Mouse (Mus musculus) skeletal muscle tissue, adult 2 months (tissue): Measurements from ENCODE around the gene Hoxa3.

ENCODE experiments used
- DNase-seq: peaks from one replicate; pipeline ENCODE4 v3.0.0-alpha.2; 2012; ENCODE audit warnings: low read depth, low spot score

Gene Hoxa3

DNA sequence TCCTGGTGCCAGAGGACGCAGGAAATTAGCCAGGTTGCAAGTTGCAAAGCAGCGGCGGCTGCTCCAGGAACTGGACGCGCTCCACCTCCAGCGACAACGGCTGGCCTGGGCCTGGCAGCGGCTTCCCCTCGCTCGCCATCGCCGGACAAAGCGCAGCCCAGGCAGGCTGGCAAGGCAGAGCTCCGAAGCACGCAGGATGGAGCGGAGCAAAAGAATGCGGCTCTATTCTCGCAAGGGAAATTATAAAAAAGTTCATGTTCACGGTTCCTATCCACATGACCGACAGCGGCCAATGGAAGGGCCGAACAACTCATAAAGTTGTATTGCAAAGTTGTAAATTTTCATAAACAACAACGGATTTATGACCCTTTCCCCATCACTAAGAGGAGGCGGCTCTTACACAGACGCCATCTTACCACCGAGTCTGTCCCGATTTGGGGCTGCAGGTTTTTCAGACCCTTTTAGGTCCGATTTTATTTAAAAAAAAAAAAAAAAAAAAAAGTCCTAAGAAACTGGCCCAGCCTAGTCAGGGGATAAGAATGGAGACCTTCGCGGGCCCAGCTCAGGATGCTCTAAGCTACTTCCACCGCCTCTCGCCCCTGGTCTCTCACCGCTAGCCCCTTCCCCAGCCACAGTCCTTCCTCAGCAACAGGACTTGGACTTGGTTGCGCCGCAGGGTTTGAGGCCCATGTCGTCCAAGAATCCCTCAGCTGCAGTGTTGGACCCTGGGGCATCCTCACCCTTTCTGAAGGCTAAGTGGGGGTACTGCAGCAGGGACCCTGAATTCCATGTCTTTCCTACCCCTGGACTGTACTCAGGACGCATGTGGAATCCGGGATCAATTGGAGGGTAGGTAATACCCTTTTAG, at the start of gene Hoxa3, which contains the start of gene Gm28308:
Gene Hoxa3, minus strand, starts transcription at position 218 of the 868 bp plus-strand sequence.
Gene Gm28308, minus strand, starts transcription at position 221 of the 868 bp plus-strand sequence.
- DNase-seq: peak; percentile 82

DNA sequence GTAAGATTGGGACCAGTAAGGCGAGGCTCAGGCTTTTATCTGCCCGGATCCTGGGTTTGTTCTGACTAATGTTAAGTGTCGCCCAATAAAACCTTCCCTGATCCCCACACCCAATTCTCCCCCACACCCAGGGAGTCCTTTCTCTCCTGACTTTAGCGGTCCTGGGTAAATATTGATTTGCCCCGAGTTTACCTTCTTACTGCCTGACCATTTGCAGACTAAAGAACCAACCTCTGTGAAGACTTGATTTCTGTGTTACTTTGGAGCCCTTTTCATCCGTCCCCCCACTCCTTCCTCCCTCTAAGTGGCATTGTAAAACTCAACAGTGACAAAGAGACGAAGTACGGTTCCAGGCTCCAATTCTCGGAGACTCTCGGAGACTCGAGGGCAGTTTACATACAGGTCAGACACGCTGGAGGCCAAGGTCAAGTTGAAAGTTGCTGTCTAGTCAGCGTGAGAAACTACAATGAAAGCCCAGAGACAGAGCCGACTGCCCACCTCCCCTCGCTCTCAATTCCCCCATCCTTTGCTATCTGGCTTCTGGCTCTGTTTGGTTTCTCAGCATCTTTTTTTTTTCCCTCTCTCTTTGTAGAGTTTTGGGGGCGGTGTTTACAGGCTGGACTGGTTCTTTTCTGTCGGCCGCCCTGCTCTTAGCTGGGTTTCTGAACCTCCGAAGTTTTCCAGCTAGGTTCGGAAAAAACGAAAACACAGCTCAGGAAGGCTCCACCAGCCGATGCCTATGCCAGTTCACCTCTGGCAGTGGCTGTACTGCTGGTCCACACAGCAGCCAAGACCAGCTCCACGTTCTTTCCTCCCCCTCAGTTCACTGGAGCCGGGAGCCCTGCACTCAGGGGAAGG, 49.6 kb upstream of the Hoxa3 start:
- DNase-seq: no peak

DNA sequence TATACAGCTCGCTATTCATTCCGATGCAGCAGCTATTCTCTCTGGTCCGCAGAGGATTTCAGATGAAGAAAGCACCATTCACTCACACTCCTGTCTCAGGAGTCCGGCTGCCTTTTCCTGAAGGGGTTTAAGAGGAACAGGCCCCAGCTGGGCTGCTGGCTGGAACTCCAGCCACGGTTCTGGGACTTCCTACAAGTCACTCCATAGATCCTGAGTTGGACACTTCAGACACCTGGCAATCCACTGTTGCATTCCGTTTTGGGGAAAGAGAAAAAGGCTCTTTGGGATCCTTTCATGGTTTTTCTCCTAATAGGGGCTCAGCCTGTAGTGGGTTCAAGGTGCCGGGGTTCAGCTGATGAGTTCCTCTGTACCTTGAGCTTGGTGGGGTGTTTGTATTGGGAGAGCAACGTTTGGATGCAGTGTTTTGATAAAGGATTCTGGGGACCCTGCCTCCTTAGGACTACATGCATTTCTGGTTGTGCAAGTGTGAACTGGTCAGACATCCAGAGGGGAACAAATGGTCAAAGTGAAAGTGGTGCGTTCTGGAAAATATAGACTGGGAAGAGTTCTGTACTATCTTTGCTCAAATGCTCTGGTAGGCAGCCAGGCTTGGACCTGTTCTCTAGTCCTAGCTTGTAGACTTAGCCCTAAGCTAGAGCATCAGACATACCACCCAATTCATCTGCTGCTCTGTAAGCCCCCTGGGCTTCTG, 48.8 kb upstream of the Hoxa3 start:
- DNase-seq: no peak

DNA sequence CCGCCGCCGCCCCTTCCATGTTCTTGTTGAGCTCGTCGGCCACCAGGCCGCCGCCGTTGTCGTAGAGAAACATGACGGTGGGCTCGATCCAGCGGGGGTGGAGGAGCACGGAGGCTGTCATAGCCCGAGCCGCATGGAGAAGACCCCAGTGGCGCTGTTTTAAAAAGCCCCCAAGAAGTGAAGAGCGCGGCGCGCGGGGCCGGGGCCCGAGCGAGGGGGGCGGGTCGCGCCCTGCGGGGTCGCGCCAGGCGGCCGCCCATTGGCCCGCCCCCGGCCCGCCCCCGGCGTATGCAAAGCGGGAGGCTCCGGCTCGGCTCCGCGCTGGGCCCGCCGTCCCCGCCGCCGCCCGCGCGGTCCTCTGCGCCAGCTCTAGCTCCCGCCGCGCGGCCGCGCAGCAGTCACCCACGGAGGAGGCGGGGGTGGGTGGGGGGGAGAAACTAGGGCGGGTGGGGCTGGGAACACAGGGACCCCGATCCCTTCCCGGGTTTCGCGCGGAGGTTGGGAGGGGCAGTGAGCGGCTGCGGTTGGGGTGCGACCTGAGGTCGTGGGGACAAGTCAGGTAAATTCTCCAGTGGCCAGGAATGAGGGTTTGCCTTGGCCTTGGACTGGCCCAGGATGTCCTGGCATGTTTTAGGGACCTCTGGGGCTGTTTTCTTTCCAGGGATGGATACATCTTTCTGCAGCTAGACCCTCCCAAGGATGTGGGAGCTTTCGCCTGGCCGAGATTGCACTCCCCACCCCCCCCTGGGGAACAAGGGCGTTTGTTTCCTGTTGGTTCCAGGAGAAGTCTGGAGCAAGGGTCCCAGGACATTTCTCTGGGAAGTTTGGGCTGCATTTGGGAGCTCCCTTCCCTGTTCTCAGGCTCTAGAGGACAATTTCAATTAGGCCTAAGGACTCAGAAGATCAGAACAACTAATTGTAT, 47.8 kb upstream of the Hoxa3 start, which contains the start of gene Hoxa13:
Gene Hoxa13, minus strand, starts transcription at position 227 of the 922 bp plus-strand sequence.
- no peak for DNase-seq

DNA sequence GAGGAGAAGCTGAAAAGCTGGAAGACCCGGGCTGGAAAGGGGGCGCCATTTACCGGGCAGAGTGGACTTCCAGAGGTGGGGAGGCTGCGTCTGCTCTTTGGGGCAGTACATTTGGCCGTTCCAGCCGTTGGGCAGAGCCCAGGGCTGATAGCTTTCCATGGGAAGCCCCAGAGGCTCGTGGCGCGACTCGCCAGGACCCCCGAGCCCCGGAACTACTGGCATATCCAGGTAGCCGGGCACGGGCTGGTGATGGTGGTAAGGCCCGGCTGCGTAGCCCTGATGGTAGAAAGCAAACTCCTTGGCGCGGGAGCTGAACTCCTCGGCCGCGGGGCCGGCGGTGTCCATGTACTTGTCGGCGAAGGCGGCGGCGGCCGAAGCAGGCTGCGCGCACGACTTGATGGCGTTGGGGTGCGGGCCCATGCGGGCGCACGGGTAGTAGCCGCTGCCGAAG, 46.7 kb upstream of the Hoxa3 start:
- no peak for DNase-seq

DNA sequence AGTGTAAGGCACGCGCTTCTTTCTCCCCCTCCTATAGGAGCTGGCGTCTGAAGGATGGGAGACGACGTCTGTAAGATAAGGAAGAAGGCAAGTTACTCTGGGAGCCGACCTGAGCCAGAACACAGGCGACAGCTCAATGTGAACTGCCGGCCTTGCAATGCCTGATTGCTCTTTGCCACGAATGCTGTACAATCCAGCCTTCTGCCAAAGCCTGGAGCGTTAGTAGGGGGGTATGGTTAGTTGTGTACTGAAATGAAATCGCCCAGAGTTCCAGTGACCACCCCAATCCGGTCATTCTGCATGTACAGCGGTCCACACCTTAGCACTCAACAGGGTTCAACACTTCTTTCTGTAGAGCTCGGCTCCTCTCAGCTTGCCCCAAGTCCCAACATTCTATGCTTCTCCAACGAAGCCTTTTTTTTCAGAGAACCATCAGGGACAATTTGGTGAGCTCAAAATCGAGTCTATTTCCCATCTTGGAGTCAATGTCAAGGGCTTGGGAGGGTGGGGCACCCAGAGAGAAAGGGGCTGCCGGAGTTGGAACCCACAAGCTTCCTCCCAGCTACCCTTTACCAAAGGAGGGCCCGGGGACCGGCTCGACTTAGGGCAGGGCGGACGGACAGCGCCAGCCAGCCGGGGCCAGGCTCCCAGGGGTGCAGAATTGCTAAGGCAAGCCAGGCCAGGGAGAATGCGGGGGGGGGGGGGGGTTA, 46.1 kb upstream of the Hoxa3 start:
- DNase-seq: no peak

DNA sequence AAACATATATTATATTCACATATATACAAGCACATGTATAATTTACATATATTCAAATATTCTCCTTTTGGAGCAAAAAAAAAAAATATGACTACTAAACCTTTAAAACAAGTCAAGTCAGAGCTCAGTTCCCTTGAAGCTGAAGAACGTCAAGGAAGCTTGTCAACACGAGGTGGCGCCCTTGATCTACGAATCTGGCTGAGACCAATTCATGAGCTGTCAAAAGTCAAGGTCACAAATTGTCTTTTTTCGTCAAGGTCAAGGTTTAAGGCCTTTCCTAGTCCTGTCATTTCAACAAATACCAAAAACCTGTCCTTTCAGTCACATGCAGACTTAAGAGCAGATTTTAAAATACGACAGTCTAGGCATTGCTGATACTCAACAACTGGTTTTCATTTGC, 43.8 kb upstream of the Hoxa3 start:
- peak; percentile 64 for DNase-seq

DNA sequence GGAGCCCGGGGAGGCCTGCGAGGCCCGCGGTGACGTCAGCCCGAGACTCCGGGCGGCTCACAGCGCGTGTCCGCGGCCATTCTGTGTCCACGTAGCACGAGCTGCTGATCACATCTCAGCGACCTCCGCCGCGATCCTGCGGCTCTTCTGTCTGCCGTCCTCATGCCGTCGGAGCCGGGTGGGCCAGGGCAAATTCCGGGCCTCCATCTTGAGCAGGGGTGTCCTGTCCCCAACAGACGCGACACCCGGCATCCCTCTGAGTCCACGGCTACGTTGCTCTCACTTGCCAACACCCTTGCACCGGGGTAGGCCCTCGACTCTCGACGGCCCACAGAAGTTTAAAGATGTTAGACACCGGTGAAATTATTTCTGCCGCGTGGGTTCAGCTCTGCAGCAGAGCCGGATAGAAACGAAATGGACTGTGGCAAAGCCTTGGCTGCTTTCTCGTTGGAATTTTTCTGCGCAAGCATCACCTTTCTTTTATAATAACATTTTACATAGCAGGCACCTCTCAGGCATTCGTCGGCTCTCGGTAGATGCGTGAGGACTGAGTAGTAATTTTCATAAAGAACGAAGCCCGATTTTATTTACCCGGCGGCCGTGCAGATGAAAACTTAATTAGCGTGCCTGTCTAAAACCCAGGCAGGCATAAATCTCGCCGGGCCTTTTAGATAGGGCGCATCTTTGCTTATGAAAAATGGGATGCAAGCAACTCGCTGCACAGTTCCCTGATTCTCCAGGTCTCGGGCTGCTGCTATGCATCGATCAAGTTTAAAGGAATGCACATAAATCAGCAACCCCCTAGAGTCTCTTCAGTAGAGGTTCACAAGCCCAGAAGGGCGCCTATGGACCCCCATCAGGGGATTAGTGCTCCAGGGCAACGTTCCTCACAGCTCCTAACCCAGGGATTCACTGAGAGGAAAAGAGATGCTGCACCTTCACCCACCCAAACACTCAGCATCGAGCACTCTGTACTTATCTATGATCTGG, 40.7 kb upstream of the Hoxa3 start:
- DNase-seq: no peak

DNA sequence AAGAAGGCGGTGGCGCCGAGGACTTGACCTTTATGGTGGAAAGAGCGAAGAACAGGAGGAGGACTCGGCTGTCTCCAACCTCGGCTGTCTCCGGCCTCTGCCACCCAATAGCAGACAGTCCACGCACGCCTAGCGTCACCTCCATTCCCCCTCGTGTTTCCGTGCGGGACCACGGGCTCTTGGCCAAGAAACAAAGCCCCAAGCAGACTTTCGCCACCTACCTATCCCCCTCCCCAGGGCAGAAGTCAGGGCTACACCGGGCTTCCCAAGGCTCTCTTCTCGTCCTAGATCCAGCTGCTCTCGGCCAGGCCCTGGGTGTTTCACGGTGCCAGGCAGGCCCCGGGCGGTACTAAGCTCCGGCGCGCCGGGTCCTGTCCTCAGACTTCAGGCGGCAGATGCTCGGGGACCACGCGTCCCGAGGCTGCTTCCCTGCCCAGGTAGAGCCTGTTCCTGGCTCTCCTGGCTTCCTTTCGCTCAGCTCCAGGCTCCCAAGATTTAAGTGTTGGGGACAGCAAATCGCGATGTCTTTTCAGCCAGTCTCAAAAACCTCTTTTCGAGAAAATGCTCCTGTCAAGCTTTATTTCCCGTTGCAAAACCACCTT, 39.7 kb upstream of the Hoxa3 start:
- DNase-seq: no peak

DNA sequence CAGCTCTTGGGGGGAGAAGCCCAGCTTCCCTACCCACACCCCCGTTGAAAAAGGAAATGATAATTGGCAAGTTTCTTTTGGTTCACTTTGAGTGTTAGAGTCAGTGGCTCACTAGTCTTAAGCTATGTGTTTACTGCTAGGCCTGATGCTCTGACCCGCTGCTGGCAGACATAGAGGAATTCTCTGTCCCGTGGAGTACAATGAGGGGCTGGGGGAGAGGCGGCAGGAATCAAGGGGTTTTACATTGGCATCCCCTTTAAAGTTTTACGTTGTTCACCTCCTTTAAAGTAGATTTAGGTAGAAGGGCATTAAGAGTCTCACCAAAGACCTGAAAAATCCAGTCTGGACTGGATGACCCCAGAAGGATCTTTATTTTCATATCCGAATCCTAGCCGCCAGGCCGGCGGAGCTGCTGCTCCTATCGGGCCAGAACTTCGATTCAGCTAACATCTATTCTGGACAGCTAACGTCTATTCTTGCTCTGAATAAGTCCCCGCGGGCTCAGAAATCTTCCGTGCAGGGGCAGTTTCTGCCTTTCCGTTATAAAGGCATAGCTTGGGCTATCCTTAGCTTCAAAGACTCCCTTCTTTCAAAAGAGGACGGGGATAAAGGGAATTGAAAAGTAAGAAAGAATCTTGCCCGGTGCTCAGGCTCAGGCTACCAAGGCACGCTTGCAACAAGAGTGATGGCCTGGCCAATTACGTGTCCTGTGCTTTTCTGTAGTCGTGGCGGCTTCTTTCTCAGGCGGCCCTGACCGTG, 39.1 kb upstream of the Hoxa3 start:
- DNase-seq: no peak

DNA sequence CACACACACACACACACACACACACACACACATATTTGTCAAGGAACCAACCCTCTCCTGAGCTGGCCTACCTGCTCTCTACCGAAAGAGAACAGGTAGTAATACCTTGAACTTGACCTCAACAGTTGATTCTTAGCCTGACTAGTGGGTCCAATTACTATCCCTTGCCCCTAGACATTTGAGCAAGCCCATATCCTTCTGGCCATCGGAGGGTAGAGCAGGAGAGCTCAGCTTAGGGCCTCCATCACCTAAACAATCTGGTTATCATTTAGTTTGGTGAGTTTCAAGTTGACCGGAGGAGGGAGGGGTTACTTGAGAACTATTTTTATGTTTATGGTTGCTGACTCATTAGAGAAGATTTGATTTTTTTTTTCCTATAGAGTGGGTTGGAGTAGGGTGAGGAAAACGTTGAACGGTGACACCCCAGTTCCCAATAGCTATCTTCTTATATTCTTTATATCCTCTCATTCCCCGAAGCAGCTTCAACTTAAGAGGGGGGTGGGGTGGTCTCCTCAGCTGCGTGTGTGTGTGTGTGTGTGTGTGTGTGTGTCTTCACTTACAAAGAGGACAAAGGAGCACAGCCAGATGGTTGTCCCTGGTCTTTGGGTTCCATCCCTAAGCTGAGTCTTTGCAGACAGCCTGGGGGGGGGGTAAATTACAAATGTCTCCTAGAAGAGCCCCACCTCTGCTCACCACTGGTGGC, 38.2 kb upstream of the Hoxa3 start:
- no peak for DNase-seq

DNA sequence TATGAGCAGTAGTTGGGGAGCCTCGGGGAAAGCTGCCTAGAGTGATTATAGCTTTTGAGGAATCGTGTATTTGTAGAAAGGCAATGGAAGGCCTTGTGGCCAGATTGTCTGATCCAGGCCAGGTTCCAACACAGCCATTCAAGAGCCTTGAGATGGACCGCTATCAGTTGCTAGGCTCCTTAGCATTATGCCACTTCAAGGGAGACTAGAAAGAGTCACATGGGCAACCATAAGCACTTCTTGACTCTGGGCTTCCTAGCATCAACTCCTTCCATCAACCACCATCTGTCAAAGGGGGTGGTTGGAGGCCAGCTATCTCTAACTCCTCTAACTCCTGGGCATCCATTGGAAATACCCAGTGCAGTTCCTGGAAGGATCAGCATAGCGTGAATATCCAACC, 36.7 kb upstream of the Hoxa3 start:
- DNase-seq: no peak

DNA sequence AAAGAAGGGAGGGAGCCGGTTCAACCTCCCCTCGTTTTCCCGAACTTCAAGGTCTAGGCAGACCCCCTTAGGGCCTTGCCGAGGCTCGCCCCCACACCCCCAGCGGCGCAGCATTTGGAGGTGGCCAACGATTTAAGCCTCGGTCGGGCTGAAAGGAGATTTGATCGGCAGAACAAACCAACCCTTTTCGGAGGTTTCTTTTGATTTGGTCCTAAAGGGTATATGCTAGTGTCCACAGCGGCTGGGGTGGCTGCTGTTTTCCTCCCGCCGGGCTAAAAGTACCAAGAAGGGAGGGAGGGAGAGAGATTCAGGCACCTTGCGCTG, 36.2 kb upstream of the Hoxa3 start:
- no peak for DNase-seq

DNA sequence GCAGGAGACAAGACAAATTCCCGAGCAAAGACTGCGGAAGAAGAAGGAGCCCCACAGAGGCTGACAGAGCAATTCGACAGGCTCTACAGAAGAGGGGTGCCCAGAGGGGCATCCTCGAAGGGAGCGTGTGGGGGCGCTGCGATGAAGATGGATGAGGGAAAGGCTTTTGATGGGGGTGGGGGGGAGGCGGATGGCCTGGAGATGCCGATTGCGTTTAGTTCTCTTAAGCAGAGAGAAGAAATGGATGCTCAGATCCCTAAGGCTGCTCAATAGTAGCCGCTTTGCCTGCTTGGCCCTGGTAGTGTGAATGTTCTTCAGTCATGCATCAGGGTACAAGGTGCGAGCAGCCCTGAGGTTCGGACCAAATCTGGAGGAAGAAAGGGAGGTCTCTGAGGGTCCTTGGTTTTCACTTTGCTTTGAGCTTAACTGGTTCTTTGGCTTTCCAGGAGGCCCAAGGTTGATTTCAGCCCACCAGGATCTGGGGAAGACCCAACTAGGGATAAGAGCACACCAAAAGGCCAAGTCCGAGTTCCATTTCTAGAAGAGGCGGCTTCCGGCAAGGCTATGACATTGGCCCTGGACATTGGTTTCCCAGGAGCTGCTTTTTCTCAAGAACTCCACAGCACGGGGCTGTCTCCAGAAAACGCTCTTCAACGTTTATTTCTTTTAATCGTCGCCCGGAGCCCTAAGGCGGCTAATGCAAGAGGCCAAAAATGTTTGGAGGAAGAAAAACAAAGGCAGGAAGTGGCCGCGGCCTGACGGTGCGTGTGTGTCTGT, 35.7 kb upstream of the Hoxa3 start:
- no peak for DNase-seq

DNA sequence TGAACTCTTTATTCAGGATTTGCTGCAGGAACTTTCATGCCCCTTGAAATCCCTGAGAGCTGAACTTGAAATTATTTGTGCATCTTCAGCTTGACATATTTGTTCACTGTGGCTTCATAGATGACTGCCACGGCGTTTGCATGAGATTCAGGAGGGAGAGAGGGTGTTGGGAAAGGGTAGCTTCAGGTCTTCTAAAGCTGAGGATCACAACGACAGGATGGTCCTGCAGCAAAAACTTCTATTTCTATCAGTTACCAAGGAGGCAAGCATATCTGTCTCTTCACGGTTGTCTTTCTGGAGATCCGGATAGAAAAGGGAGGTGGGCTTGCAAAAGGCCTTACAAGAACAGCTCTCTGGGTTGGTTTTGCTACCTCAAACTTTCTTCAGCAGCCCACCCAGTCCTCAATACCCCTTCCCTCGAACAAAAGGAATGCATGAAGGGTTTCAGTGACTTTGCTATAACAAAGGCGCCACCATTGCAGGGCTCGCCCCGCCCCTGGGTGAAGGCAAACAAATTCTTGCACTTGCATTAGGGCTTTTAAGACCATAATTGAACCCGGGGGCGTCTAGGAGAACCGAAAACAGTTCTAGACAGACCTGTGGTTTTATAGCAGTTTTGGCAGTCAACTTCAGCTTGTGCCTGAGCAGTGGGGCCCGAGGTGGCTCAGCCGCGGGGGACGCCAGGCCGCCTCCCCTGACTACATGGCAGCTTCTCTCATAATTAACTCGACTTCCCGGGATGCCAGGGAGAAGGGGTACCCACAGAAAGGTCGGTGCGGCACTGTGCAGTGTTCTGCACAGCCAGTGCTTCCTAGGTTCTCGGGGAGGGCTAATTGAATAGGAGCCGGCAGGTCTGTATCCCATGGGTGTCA, 34.9 kb upstream of the Hoxa3 start:
- no peak for DNase-seq
